ENCODE assay signal across 20 mouse cellular contexts in the genomic region with DNA sequence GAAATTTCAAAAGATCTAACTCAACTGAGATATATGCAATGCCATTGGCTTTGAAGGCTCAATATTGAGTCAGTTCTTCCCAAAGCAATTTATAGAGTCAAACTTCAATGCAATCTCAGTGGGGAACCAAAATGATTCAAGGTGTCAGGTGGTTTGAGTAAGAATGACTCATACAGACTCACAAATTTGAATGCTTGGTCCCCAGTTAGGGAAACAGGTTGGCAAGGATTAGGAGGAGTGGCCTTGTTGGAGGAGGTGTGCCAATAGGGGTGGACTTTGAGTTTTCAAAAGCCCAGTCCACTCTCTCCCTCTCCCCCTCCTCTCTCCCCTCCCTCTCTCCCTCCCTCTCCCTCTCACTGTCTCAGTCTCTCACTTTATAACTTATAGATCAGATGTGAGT. TPM values are rescaled to one million over a fixed set of nuclear protein-coding genes. Genes with fewer than 3 reads are reported as not detected.
DNase-seq lines count a peak whose midpoint lies in the region; ATAC-seq and TF ChIP-seq lines count a peak whose summit lies in the region.
"Had no signal": no experiment of that assay in that cellular context is flagged by ENCODE, and none has a peak within 500 bp of the region (broad histone marks: within the 10 kb centered on the region; RNA-seq: fewer than 3 reads in every experiment).

No protein-coding gene starts in this region.

- TF ChIP-seq CTCF in liver, adult 2 months (IDR thresholded peaks at IDR 0.05; ENCODE audit: low read depth, low read length), result no peak
- TF ChIP-seq CTCF in brain, embryonic 14.5 days (IDR thresholded peaks at IDR 0.05; ENCODE audit: borderline replicate concordance, extremely low read depth, insufficient read depth, insufficient read length), result no peak

- no peak overlapping the region for H3K9ac ChIP-seq in liver, adult 2 months (ENCODE audit: low read depth, low read length)
- H3K9ac ChIP-seq in liver, embryonic 11.5 days (ENCODE audit: low read depth, low read length), result no peak overlapping the region
- H3K9ac ChIP-seq: embryonic facial prominence, embryonic 13.5 days; forebrain, embryonic 13.5 days; forebrain, postnatal 0 days; heart, embryonic 13.5 days; hindbrain, embryonic 12.5 days had no signal

- H3K36me3 ChIP-seq in liver, adult 2 months (ENCODE audit: control insufficient read depth, insufficient read depth, low read length), result no peaks in the 10 kb centered on the region
- no peaks in the 10 kb centered on the region for H3K36me3 ChIP-seq in liver, embryonic 11.5 days (ENCODE audit: control insufficient read depth, insufficient read depth, low read length)
- H3K36me3 ChIP-seq: embryonic facial prominence, embryonic 13.5 days; heart, embryonic 13.5 days; hindbrain, embryonic 12.5 days had no signal

- no peaks in the 10 kb centered on the region for H3K27me3 ChIP-seq in liver, adult 2 months (ENCODE audit: control insufficient read depth, insufficient read depth, low read length)
- no peaks in the 10 kb centered on the region for H3K27me3 ChIP-seq in liver, embryonic 11.5 days (replicated peaks; ENCODE audit: control insufficient read depth, insufficient read depth, low read length)
- H3K27me3 ChIP-seq: embryonic facial prominence, embryonic 13.5 days; forebrain, embryonic 13.5 days; heart, embryonic 13.5 days; hindbrain, embryonic 12.5 days had no signal

- ATAC-seq in liver, embryonic 11.5 days (replicated peaks; ENCODE audit: low FRiP score), result no peak
- ATAC-seq: forebrain, embryonic 13.5 days; forebrain, postnatal 0 days; hindbrain, embryonic 16.5 days; inflammation-experienced regulatory T-cells, adult 6 months had no signal

- no peak for TF ChIP-seq POLR2A in liver, adult 2 months (IDR thresholded peaks at IDR 0.05; ENCODE audit: extremely low read depth, insufficient read depth, low read length)
- no peak for TF ChIP-seq POLR2A in brain, embryonic 14.5 days (IDR thresholded peaks at IDR 0.05; ENCODE audit: borderline replicate concordance, extremely low read depth, insufficient read depth, insufficient read length, poor library complexity, severe bottlenecking)

- no peaks in the 10 kb centered on the region for H3K9me3 ChIP-seq in liver, embryonic 11.5 days (ENCODE audit: control insufficient read depth, low read length)
- H3K9me3 ChIP-seq: embryonic facial prominence, embryonic 13.5 days; forebrain, embryonic 13.5 days; heart, embryonic 13.5 days; hindbrain, embryonic 12.5 days had no signal

- H3K27ac ChIP-seq in liver, adult 2 months (replicated peaks; ENCODE audit: insufficient read depth, low read depth, low read length), result no peak overlapping the region
- no peak overlapping the region for H3K27ac ChIP-seq in liver, embryonic 11.5 days (ENCODE audit: low read depth, low read length)
- H3K27ac ChIP-seq: embryonic facial prominence, embryonic 13.5 days; forebrain, embryonic 13.5 days; heart, embryonic 13.5 days; hindbrain, embryonic 12.5 days had no signal

- H3K4me2 ChIP-seq in liver, embryonic 11.5 days, result no peak overlapping the region
- H3K4me2 ChIP-seq: embryonic facial prominence, embryonic 13.5 days; forebrain, embryonic 13.5 days; heart, embryonic 13.5 days; hindbrain, embryonic 12.5 days had no signal

- DNase-seq in liver, adult 2 months (ENCODE audit: extremely low read depth, low read depth, low spot score), result peak; percentile 63
- no peak for DNase-seq in liver, embryonic 11.5 days (ENCODE audit: low spot score)
- peak; percentile 85 for DNase-seq in Muller cell, postnatal 12 days (ENCODE audit: inconsistent ontology term)
- DNase-seq in brain, embryonic 14.5 days (ENCODE audit: low read depth), result peak; percentile 13
- DNase-seq in ovary, adult 18-20 months (ENCODE audit: low spot score), result no peak
- DNase-seq in urinary bladder, adult 2 months (ENCODE audit: low spot score), result no peak
- DNase-seq: adrenal gland, postnatal 10 days; cerebellum, adult 11 months; cerebellum, adult 9-10 months; cerebellum, postnatal 25 days; forebrain, postnatal 0 days; gastrocnemius, postnatal 14 days; heart, postnatal 36 days; kidney, adult 18-20 months had no signal

- no peaks in the 10 kb centered on the region for H3K79me2 ChIP-seq in liver, adult 2 months (ENCODE audit: control insufficient read depth, insufficient read depth, low read length)

- H3K4me3 ChIP-seq in liver, adult 2 months (ENCODE audit: insufficient read depth, low read depth, low read length), result no peak overlapping the region
- no peak overlapping the region for H3K4me3 ChIP-seq in liver, embryonic 11.5 days (ENCODE audit: low read depth, low read length)
- H3K4me3 ChIP-seq: embryonic facial prominence, embryonic 13.5 days; forebrain, embryonic 13.5 days; heart, embryonic 13.5 days; hindbrain, embryonic 12.5 days had no signal

- no peaks in the 10 kb centered on the region for H3K4me1 ChIP-seq in liver, adult 2 months (ENCODE audit: control insufficient read depth, insufficient read depth, low read length)
- no peaks in the 10 kb centered on the region for H3K4me1 ChIP-seq in liver, embryonic 11.5 days (replicated peaks; ENCODE audit: control insufficient read depth, insufficient read depth, low read length)
- H3K4me1 ChIP-seq: forebrain, embryonic 13.5 days; hindbrain, embryonic 12.5 days had no signal

RNA-seq across cellular contexts. Expression of a gene that starts 52.8 kb away (rescaled TPM):
- 10.8 and 12.0 TPM in 2 replicates for total RNA-seq in liver, adult 2 months (2014; rRNA removed)
- 17.5 and 25.5 TPM in 2 replicates for polyA plus RNA-seq in liver, adult 2 months (2012; rRNA removed)
- polyA plus RNA-seq in liver, embryonic 11.5 days (2014; fragmentation: Nextera tagmentation; extraction: Ambion mirVana), result 18.5 TPM in 2 replicates
- 58.1 and 69.3 TPM in 2 replicates for polyA plus RNA-seq in brain, embryonic 14.5 days (2012; rRNA removed)
- polyA plus RNA-seq in urinary bladder, adult 2 months (2012; rRNA removed), result 32.6 and 35.6 TPM in 2 replicates

Comparison
In these comparisons a context has a peak if more than half of its experiments do, and no peak if none do; other contexts are left out.
1. DNase-seq: peak in liver, adult 2 months (single experiment), Muller cell, postnatal 12 days (single experiment) and brain, embryonic 14.5 days (single experiment); none in liver, embryonic 11.5 days (single experiment), ovary, adult 18-20 months (single experiment) and urinary bladder, adult 2 months (single experiment).